Mouse (Mus musculus): ENCODE results near the gene Cnot2. TPM values are rescaled to one million over a fixed set of nuclear protein-coding genes. Genes with fewer than 3 reads are reported as not detected.
"Not testable (repeated sequence)": the region's sequence is repeated elsewhere in the genome, so short reads cannot be mapped to it uniquely, and the experiment has no call there.

Cnot2 gene
- polyA plus RNA-seq, 1 experiment from 2014 or later: 121 TPM

DNA sequence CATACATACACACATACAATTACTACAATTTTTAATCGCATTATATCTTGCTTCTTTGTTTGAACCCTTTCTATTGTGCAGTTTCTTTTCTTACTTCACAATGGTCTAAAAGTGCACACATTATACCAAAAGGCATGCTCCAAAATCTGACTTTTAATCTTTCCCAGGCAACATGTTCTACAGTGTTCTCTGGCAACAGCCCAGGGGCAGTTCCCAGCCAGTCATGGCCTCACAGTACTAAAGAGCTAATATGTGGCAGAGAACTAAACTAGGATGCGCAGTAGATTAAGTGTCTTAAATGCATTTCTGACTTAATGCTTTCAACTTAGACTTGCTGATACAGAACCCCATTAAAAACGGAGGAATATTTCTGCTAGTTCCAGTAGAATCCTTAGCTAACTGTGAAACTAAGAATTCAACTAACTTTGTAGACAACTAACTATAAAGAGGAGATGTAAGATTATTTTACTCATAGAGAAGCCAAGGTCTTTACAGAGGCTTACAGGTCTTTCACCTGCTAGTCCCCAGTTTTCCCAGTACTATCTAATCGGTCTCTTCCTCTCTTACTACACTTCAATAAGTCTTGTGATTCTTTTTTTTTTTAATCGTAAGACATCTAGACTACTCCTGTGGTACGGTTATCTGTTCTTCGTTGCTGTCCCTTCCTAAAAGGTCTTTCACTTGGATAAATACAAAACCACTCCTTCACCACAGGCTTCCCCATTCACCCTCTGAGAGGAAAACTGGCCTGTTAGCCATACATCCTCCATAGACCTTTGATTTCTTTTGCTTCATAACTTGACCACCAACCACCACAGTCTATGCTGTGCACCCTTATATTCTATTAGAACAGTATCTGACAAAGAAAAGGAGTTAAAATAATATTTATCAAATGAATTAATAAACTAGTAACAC lies 13.6 kb downstream of the Cnot2 start:
- WGBS: 92% methylated on average over 7 of the region's 7 CpGs
- Histone ChIP-seq H3K9ac (ENCODE audit: low read depth, low read length) (no peak overlapping the region), H3K4me3 (ENCODE audit: low read length) (no peak overlapping the region), H3K27me3 (ENCODE audit: control insufficient read depth, insufficient read depth, low read length) (no peaks in the 10 kb centered on the region), H3K27ac (ENCODE audit: low read depth, low read length) (no peak overlapping the region), H3K4me2 (replicated peaks; ENCODE audit: low read depth, low read length) (no peak overlapping the region), H3K36me3 (ENCODE audit: control insufficient read depth, insufficient read depth, low read length) (no peaks in the 10 kb centered on the region), H3K4me1 (ENCODE audit: control insufficient read depth, insufficient read depth, low read length) (no peaks in the 10 kb centered on the region), H3K9me3 (ENCODE audit: control insufficient read depth, low read length) (no peaks in the 10 kb centered on the region)
- no peak for ATAC-seq (ENCODE audit: low FRiP score, low TSS enrichment)

- H3K9me3 ChIP-seq (ENCODE audit: control insufficient read depth, low read length); H3K4me3 ChIP-seq (ENCODE audit: low read length); H3K4me1 ChIP-seq (ENCODE audit: control insufficient read depth, insufficient read depth, low read length); H3K36me3 ChIP-seq (ENCODE audit: control insufficient read depth, insufficient read depth, low read length); ATAC-seq (ENCODE audit: low FRiP score, low TSS enrichment); H3K9ac ChIP-seq (ENCODE audit: low read depth, low read length); H3K27ac ChIP-seq (ENCODE audit: low read depth, low read length); H3K4me2 ChIP-seq (replicated peaks; ENCODE audit: low read depth, low read length); H3K27me3 ChIP-seq (ENCODE audit: control insufficient read depth, insufficient read depth, low read length): not testable (repeated sequence)
- WGBS: 79% methylated on average over 4 of the region's 4 CpGs
Observed at GRCm38 (mm10) chr10:116566492-116566891, 14.8 kb downstream of the Cnot2 start.

- Histone ChIP-seq H3K9me3 (ENCODE audit: control insufficient read depth, low read length) (no peaks in the 10 kb centered on the region), H3K4me3 (ENCODE audit: low read length) (no peak overlapping the region), H3K27me3 (ENCODE audit: control insufficient read depth, insufficient read depth, low read length) (no peaks in the 10 kb centered on the region), H3K9ac (ENCODE audit: low read depth, low read length) (no peak overlapping the region), H3K36me3 (ENCODE audit: control insufficient read depth, insufficient read depth, low read length) (no peaks in the 10 kb centered on the region), H3K27ac (ENCODE audit: low read depth, low read length) (no peak overlapping the region), H3K4me1 (ENCODE audit: control insufficient read depth, insufficient read depth, low read length) (no peaks in the 10 kb centered on the region), H3K4me2 (replicated peaks; ENCODE audit: low read depth, low read length) (no peak overlapping the region)
- ATAC-seq (ENCODE audit: low FRiP score, low TSS enrichment): no peak
- 93% methylated on average over 14 of the region's 14 CpGs for WGBS
Observed at GRCm38 (mm10) chr10:116564828-116565602, 16.3 kb downstream of the Cnot2 start.

- Histone ChIP-seq H3K4me2 (replicated peaks; ENCODE audit: low read depth, low read length) (no peak overlapping the region), H3K9ac (ENCODE audit: low read depth, low read length) (no peak overlapping the region), H3K36me3 (ENCODE audit: control insufficient read depth, insufficient read depth, low read length) (no peaks in the 10 kb centered on the region), H3K27me3 (ENCODE audit: control insufficient read depth, insufficient read depth, low read length) (no peaks in the 10 kb centered on the region), H3K4me1 (ENCODE audit: control insufficient read depth, insufficient read depth, low read length) (no peaks in the 10 kb centered on the region), H3K9me3 (ENCODE audit: control insufficient read depth, low read length) (no peaks in the 10 kb centered on the region), H3K27ac (ENCODE audit: low read depth, low read length) (no peak overlapping the region), H3K4me3 (ENCODE audit: low read length) (no peak overlapping the region)
- WGBS: 72% methylated on average over 4 of the region's 4 CpGs
- no peak for ATAC-seq (ENCODE audit: low FRiP score, low TSS enrichment)
Observed at GRCm38 (mm10) chr10:116562731-116563480, 18.4 kb downstream of the Cnot2 start.

GRCm38 (mm10) chr10:116562210-116562609 lies 19.1 kb downstream of the Cnot2 start:
- no peak overlapping the region for H3K4me3 ChIP-seq (ENCODE audit: low read length)
- peaks cover under 1% of the 10 kb centered on the region; the same call in 1 of the 2 replicates for H3K9me3 ChIP-seq (ENCODE audit: control insufficient read depth, low read length)
- H3K27me3 ChIP-seq (ENCODE audit: control insufficient read depth, insufficient read depth, low read length): no peaks in the 10 kb centered on the region
- H3K4me1 ChIP-seq (ENCODE audit: control insufficient read depth, insufficient read depth, low read length): no peaks in the 10 kb centered on the region
- H3K9ac ChIP-seq (ENCODE audit: low read depth, low read length): no peak overlapping the region
- H3K4me2 ChIP-seq (replicated peaks; ENCODE audit: low read depth, low read length): no peak overlapping the region
- no peak overlapping the region for H3K27ac ChIP-seq (ENCODE audit: low read depth, low read length)
- WGBS: 46% methylated on average over 4 of the region's 4 CpGs
- ATAC-seq (ENCODE audit: low FRiP score, low TSS enrichment): no peak
- H3K36me3 ChIP-seq (ENCODE audit: control insufficient read depth, insufficient read depth, low read length): no peaks in the 10 kb centered on the region

GRCm38 (mm10) chr10:116559171-116559570 lies 22.1 kb downstream of the Cnot2 start:
- 57% methylated on average over 1 of the region's 1 CpGs for WGBS
- no peak overlapping the region for H3K4me3 ChIP-seq (ENCODE audit: low read length)
- H3K27ac ChIP-seq (ENCODE audit: low read depth, low read length): no peak overlapping the region
- no peak for ATAC-seq (ENCODE audit: low FRiP score, low TSS enrichment)
- H3K9ac ChIP-seq (ENCODE audit: low read depth, low read length): no peak overlapping the region
- peaks cover 14% of the 10 kb centered on the region; the same call in 1 of the 2 replicates for H3K9me3 ChIP-seq (ENCODE audit: control insufficient read depth, low read length)
- no peak overlapping the region for H3K4me2 ChIP-seq (replicated peaks; ENCODE audit: low read depth, low read length)
- H3K36me3 ChIP-seq (ENCODE audit: control insufficient read depth, insufficient read depth, low read length): no peaks in the 10 kb centered on the region
- H3K27me3 ChIP-seq (ENCODE audit: control insufficient read depth, insufficient read depth, low read length): no peaks in the 10 kb centered on the region
- no peaks in the 10 kb centered on the region for H3K4me1 ChIP-seq (ENCODE audit: control insufficient read depth, insufficient read depth, low read length)

- no peak overlapping the region for H3K4me2 ChIP-seq (replicated peaks; ENCODE audit: low read depth, low read length)
- H3K4me1 ChIP-seq (ENCODE audit: control insufficient read depth, insufficient read depth, low read length): no peaks in the 10 kb centered on the region
- H3K9me3 ChIP-seq (ENCODE audit: control insufficient read depth, low read length): peaks cover 14% of the 10 kb centered on the region; the same call in 1 of the 2 replicates
- H3K27ac ChIP-seq (ENCODE audit: low read depth, low read length): no peak overlapping the region
- no peak overlapping the region for H3K4me3 ChIP-seq (ENCODE audit: low read length)
- H3K36me3 ChIP-seq (ENCODE audit: control insufficient read depth, insufficient read depth, low read length): no peaks in the 10 kb centered on the region
- ATAC-seq (ENCODE audit: low FRiP score, low TSS enrichment): no peak
- no peak overlapping the region for H3K9ac ChIP-seq (ENCODE audit: low read depth, low read length)
- no peaks in the 10 kb centered on the region for H3K27me3 ChIP-seq (ENCODE audit: control insufficient read depth, insufficient read depth, low read length)
- 97% methylated on average over 1 of the region's 1 CpGs for WGBS
Observed at GRCm38 (mm10) chr10:116557166-116557565, 24.1 kb downstream of the Cnot2 start.

DNA sequence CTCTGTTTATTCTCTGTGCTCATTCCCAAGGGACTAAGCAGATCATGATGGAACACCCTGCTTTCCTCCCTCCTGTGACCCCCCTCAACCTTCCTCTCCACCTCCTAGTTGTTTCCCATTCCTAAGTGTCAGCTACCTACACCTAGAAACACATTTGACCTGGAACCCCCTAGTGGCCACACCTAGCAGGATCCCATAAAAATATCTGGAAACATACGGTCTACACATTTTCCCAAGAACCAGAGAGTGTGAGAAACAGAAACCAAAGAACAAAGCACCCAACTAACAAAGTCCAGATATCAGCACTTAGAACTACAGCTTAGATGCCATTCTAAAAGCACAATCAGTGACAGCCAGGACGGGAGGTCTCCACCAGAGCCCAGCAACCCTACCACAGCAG lies 26.9 kb downstream of the Cnot2 start:
- Histone ChIP-seq H3K4me1 (ENCODE audit: control insufficient read depth, insufficient read depth, low read length) (0 out of 2 replicates have a peak, but pooled peaks cover 3% of the 10 kb centered on the region), H3K27ac (ENCODE audit: low read depth, low read length) (no peak overlapping the region), H3K4me3 (ENCODE audit: low read length) (no peak overlapping the region), H3K27me3 (ENCODE audit: control insufficient read depth, insufficient read depth, low read length) (no peaks in the 10 kb centered on the region), H3K9ac (ENCODE audit: low read depth, low read length) (no peak overlapping the region), H3K9me3 (ENCODE audit: control insufficient read depth, low read length) (peaks cover 14% of the 10 kb centered on the region; the same call in 1 of the 2 replicates), H3K4me2 (replicated peaks; ENCODE audit: low read depth, low read length) (no peak overlapping the region), H3K36me3 (ENCODE audit: control insufficient read depth, insufficient read depth, low read length) (no peaks in the 10 kb centered on the region)
- 75% methylated on average over 2 of the region's 2 CpGs for WGBS
- ATAC-seq (ENCODE audit: low FRiP score, low TSS enrichment): no peak
